Mouse (Mus musculus) MEL (cell line): ENCODE measurements at regions not wholly inside any gene's neighbourhood (a gene's known extent, or its start where the extent isn't known, plus 50 kb on each side); places are given as distances from the start of the nearest gene placed in this dataset.

Source experiments
- DNase-seq: peaks from one replicate; pipeline ENCODE4 v3.0.0; 2011; ENCODE audit warnings: low read depth, low spot score
- H3K27ac ChIP-seq: 2 replicates; pipeline ENCODE4 v1.5.1; 2012; ENCODE audit warnings: low read depth, mild to moderate bottlenecking, control low read depth, low read length, moderate library complexity; ENCODE audit not compliant: control insufficient read depth
- H3K27me3 ChIP-seq, 2 experiments: fragments of 150-350 bp in 1 of 2; sonication (generic) in 1 of 2; 2 replicates each; pipeline ENCODE4 v1.6.1; 2012; ENCODE audit warnings: low read length in 2 of 2, mild to moderate bottlenecking in 2 of 2, improper control_type of control experiment in 1 of 2, moderate library complexity in 1 of 2; ENCODE audit not compliant: insufficient read depth in 2 of 2, control insufficient read depth in 1 of 2
- H3K36me3 ChIP-seq, 2 experiments: 2 replicates each; pipeline ENCODE4 v1.6.1; 2012 to 2014; ENCODE audit warnings: low read length in 2 of 2, improper control_type of control experiment in 1 of 2, inconsistent platforms in 1 of 2, mild to moderate bottlenecking in 1 of 2; ENCODE audit not compliant: insufficient read depth in 2 of 2, control insufficient read depth in 1 of 2
- H3K4me1 ChIP-seq, 2 experiments: fragments of 150-350 bp in 1 of 2; sonication (generic) in 1 of 2; 2 replicates each; pipeline ENCODE4 v1.6.1; 2012; ENCODE audit warnings: low read length in 2 of 2, improper control_type of control experiment in 1 of 2, mild to moderate bottlenecking in 1 of 2; ENCODE audit not compliant: insufficient read depth in 2 of 2, control insufficient read depth in 1 of 2
- H3K4me3 ChIP-seq, 2 experiments: fragments of 150-350 bp in 1 of 2; sonication (generic) in 1 of 2; 2 replicates each; pipeline ENCODE4 v1.5.1; 2012; ENCODE audit warnings: low read depth in 2 of 2, low read length in 2 of 2, mild to moderate bottlenecking in 2 of 2, moderate library complexity in 2 of 2, control low read depth in 1 of 2, improper control_type of control experiment in 1 of 2; ENCODE audit not compliant: control insufficient read depth in 1 of 2, insufficient read depth in 1 of 2
- H3K79me2 ChIP-seq: 2 replicates; pipeline ENCODE4 v1.6.1; 2012; ENCODE audit warnings: mild to moderate bottlenecking, low read length, moderate library complexity; ENCODE audit not compliant: control insufficient read depth, poor library complexity, insufficient read depth
- H3K9ac ChIP-seq: 2 replicates; pipeline ENCODE4 v1.6.1; 2012; ENCODE audit warnings: low read depth, mild to moderate bottlenecking, control low read depth, low read length, moderate library complexity; ENCODE audit not compliant: control insufficient read depth, poor library complexity, severe bottlenecking
- H3K9me3 ChIP-seq: fragments of 150-350 bp; sonication (generic); replicated peaks from 2 replicates; pipeline ENCODE4 v1.6.1; 2012; ENCODE audit warnings: mild to moderate bottlenecking, low read length, improper control_type of control experiment, moderate library complexity; ENCODE audit not compliant: insufficient read depth
- CHD1 ChIP-seq: IDR thresholded peaks from 2 replicates; pipeline ENCODE4 v1.6.1; 2012; ENCODE audit warnings: low read depth, mild to moderate bottlenecking, inconsistent platforms, low read length, improper control_type of control experiment
- CHD2 ChIP-seq: IDR thresholded peaks from 2 replicates; pipeline ENCODE4 v1.6.1; 2011; ENCODE audit warnings: low read length, improper control_type of control experiment
- CTCF ChIP-seq, 3 experiments: IDR thresholded peaks in 2 of 3; conservative IDR thresholded peaks in 1 of 3; 2 replicates each; pipeline ENCODE4 v1.5.1; 2011 to 2012; ENCODE audit warnings: low read length in 3 of 3, low read depth in 2 of 3, mild to moderate bottlenecking in 2 of 3, improper control_type of control experiment in 1 of 3, inconsistent platforms in 1 of 3, mixed read lengths in 1 of 3, moderate library complexity in 1 of 3; ENCODE audit not compliant: control insufficient read depth in 1 of 3, insufficient read depth in 1 of 3, poor library complexity in 1 of 3, severe bottlenecking in 1 of 3
- E2F4 ChIP-seq: IDR thresholded peaks from 2 replicates; pipeline ENCODE4 v1.6.1; 2011; ENCODE audit warnings: low read depth, low read length, improper control_type of control experiment, borderline replicate concordance
- ELF1 ChIP-seq: IDR thresholded peaks from 2 replicates; pipeline ENCODE4 v1.6.1; 2014; ENCODE audit warnings: low read depth, mild to moderate bottlenecking, inconsistent platforms, low read length, improper control_type of control experiment, moderate library complexity
- EP300 ChIP-seq, 2 experiments: IDR thresholded peaks; 2 replicates each; pipeline ENCODE4 v1.6.1; 2011; ENCODE audit warnings: improper control_type of control experiment in 2 of 2, low read length in 2 of 2, low read depth in 1 of 2, mild to moderate bottlenecking in 1 of 2
- GABPA ChIP-seq: IDR thresholded peaks from 2 replicates; pipeline ENCODE4 v1.6.1; 2012; ENCODE audit warnings: low read depth, mild to moderate bottlenecking, inconsistent platforms, low read length, improper control_type of control experiment, moderate library complexity
- GATA1 ChIP-seq: IDR thresholded peaks from 2 replicates; pipeline ENCODE4 v1.6.1; 2011; ENCODE audit warnings: low read depth, low read length, improper control_type of control experiment
- HCFC1 ChIP-seq: IDR thresholded peaks from 2 replicates; pipeline ENCODE4 v1.6.1; 2012; ENCODE audit warnings: low read depth, mild to moderate bottlenecking, inconsistent platforms, low read length, improper control_type of control experiment, moderate library complexity
- JUND ChIP-seq: IDR thresholded peaks from 2 replicates; pipeline ENCODE4 v1.6.1; 2011; ENCODE audit warnings: low read depth, mild to moderate bottlenecking, improper control_type of control experiment, low read length
- MAFK ChIP-seq: IDR thresholded peaks from 2 replicates; pipeline ENCODE4 v1.6.1; 2011; ENCODE audit warnings: low read depth, mild to moderate bottlenecking, low read length, improper control_type of control experiment, borderline replicate concordance
- MXI1 ChIP-seq: IDR thresholded peaks from 2 replicates; pipeline ENCODE4 v1.6.1; 2011; ENCODE audit warnings: mild to moderate bottlenecking, low read depth, low read length, improper control_type of control experiment
- NELFE ChIP-seq: IDR thresholded peaks from 2 replicates; pipeline ENCODE4 v1.6.1; 2011; ENCODE audit warnings: low read depth, low read length, improper control_type of control experiment
- NRF1 ChIP-seq: IDR thresholded peaks from 2 replicates; pipeline ENCODE4 v1.6.1; 2014; ENCODE audit warnings: low read depth, mild to moderate bottlenecking, inconsistent platforms, low read length, improper control_type of control experiment, moderate library complexity; ENCODE audit not compliant: poor library complexity, insufficient read depth, severe bottlenecking
- POLR2A ChIP-seq, 2 experiments: IDR thresholded peaks; 2 replicates each; pipeline ENCODE4 v1.6.1; 2011 to 2012; ENCODE audit warnings: low read length in 2 of 2, mild to moderate bottlenecking in 2 of 2, control low read depth in 1 of 2, improper control_type of control experiment in 1 of 2, low read depth in 1 of 2, moderate library complexity in 1 of 2; ENCODE audit not compliant: control insufficient read depth in 1 of 2, insufficient read depth in 1 of 2, poor library complexity in 1 of 2
- POLR2AphosphoS2 ChIP-seq: IDR thresholded peaks from 2 replicates; pipeline ENCODE4 v1.6.1; 2011; ENCODE audit warnings: low read length, improper control_type of control experiment
- POLR2AphosphoS5 ChIP-seq: IDR thresholded peaks from 2 replicates; pipeline ENCODE4 v1.6.1; 2012; ENCODE audit warnings: low read depth, borderline replicate concordance, mild to moderate bottlenecking, inconsistent platforms, low read length, moderate library complexity, mixed read lengths
- RCOR1 ChIP-seq: IDR thresholded peaks from 2 replicates; pipeline ENCODE4 v1.6.1; 2012; ENCODE audit warnings: low read depth, mild to moderate bottlenecking, inconsistent platforms, low read length, improper control_type of control experiment
- TCF12 ChIP-seq: IDR thresholded peaks from 2 replicates; pipeline ENCODE4 v1.6.1; 2014; ENCODE audit warnings: low read depth, mild to moderate bottlenecking, inconsistent platforms, low read length, improper control_type of control experiment, moderate library complexity
- UBTF ChIP-seq: IDR thresholded peaks from 2 replicates; pipeline ENCODE4 v1.6.1; 2012; ENCODE audit warnings: low read depth, mild to moderate bottlenecking, inconsistent platforms, low read length, improper control_type of control experiment, moderate library complexity, borderline replicate concordance; ENCODE audit not compliant: insufficient read depth
- ZKSCAN1 ChIP-seq: IDR thresholded peaks from 2 replicates; pipeline ENCODE4 v1.6.1; 2012; ENCODE audit warnings: low read depth, mild to moderate bottlenecking, inconsistent platforms, low read length, improper control_type of control experiment, moderate library complexity

- DNase-seq, result no peak
- no peaks in the 10 kb centered on the region for H3K27me3 ChIP-seq
- no peak for TF ChIP-seq POLR2AphosphoS5
- TF ChIP-seq GATA1, result no peak
- no peak for TF ChIP-seq JUND
- TF ChIP-seq GABPA, result no peak
- TF ChIP-seq POLR2AphosphoS2, result no peak
- no peak for TF ChIP-seq MAFK
- no peak for TF ChIP-seq ZKSCAN1
- no peak for TF ChIP-seq HCFC1
- H3K4me1 ChIP-seq, result no peaks in the 10 kb centered on the region
- no peaks in the 10 kb centered on the region for H3K36me3 ChIP-seq
- no peak overlapping the region for H3K9ac ChIP-seq
- H3K27ac ChIP-seq, result no peak overlapping the region
- H3K4me3 ChIP-seq, result no peak overlapping the region
- H3K79me2 ChIP-seq, result no peaks in the 10 kb centered on the region
- H3K9me3 ChIP-seq, result no peaks in the 10 kb centered on the region
Observed at GRCm38 (mm10) chr3:130962701-130963472, 147.4 kb upstream of the Lef1 start.

- no peaks in the 10 kb centered on the region for H3K36me3 ChIP-seq
- H3K9ac ChIP-seq, result no peak overlapping the region
- H3K4me3 ChIP-seq, result no peak overlapping the region
- no peaks in the 10 kb centered on the region for H3K27me3 ChIP-seq
- TF ChIP-seq POLR2AphosphoS5 (no peak), NRF1 (no peak), MXI1 (no peak), NELFE (no peak), ELF1 (no peak), CHD2 (no peak), UBTF (no peak), E2F4 (no peak), RCOR1 (no peak), CHD1 (no peak), CTCF (IDR thresholded peaks at IDR 0.05 in 2 of 3, conservative IDR thresholded peaks at IDR 0.05 in 1 of 3; ENCODE audit: control insufficient read depth in 1 of 3, insufficient read depth in 1 of 3, low read depth in 2 of 3, low read length in 3 of 3, poor library complexity in 1 of 3, severe bottlenecking in 1 of 3) (no peak), POLR2A (IDR thresholded peaks at IDR 0.05; ENCODE audit: control insufficient read depth in 1 of 2, insufficient read depth in 1 of 2, low read depth in 1 of 2, low read length in 2 of 2, poor library complexity in 1 of 2) (no peak), TCF12 (no peak), EP300 (IDR thresholded peaks at IDR 0.05; ENCODE audit: low read depth in 1 of 2, low read length in 2 of 2) (no peak)
- no peak for DNase-seq
- H3K27ac ChIP-seq, result no peak overlapping the region
- no peaks in the 10 kb centered on the region for H3K79me2 ChIP-seq
- no peaks in the 10 kb centered on the region for H3K9me3 ChIP-seq
- no peaks in the 10 kb centered on the region for H3K4me1 ChIP-seq
Observed at GRCm38 (mm10) chr3:130962151-130962633, 148.1 kb upstream of the Lef1 start.
